Mouse (Mus musculus): ENCODE data around the gene Dus4l. TPM values are rescaled to one million over a fixed set of nuclear protein-coding genes. Genes with fewer than 3 reads are reported as not detected.

Dus4l gene
- polyA plus RNA-seq, 1 experiment, result not detected

DNA sequence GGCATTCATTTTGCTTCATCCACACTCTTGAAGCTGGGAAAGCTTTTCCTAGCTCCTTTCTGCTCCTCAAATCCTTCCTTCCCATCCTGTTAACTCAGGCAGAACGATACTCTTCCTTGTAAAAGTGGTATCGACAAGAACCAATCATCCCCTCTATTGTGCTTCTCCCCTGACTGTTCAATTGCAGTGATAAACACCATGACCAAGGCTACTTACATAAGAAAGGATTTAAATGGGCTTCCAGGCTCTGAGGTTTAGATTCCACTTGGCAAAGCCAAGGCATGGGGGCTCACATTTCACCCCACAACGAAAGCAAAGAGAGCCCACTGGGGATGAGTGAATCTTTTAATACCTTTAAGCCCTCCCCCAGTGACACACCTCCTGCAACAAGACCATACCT is 46.5 kb downstream of the Dus4l start:
- Histone ChIP-seq H3K4me1 (ENCODE audit: control insufficient read depth, insufficient read depth, low read length) (no peaks in the 10 kb centered on the region), H3K27ac (ENCODE audit: insufficient read depth, low read depth, low read length) (no peak overlapping the region), H3K4me3 (ENCODE audit: insufficient read depth, low read depth, low read length) (no peak overlapping the region)
- WGBS, result 55% methylated on average over 3 of the region's 3 CpGs
- no peak for TF ChIP-seq CTCF (IDR thresholded peaks at IDR 0.05; ENCODE audit: insufficient read depth, low read depth, low read length)
- no peak for TF ChIP-seq POLR2A (IDR thresholded peaks at IDR 0.05; ENCODE audit: insufficient read depth, low read depth, low read length)

DNA sequence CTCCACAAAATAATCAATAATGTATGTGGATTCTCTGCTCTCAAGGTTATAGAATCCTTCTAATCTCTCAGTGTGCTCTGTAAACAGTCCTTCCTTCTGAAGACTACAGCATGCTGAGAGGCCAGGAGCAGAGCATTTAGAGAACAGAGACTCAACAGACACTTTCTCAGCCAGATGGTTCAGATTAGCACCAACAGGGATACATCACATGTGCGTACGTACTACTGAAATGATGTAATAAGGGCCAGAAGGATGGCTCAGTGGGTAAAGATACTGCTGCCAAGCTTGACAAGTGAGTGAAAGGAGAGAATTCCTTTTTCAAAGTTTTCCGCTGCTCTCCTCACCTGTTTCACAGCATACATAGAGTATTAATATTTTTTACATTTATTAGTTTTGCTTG is 49.7 kb downstream of the Dus4l start:
- no peak overlapping the region for H3K4me3 ChIP-seq (ENCODE audit: insufficient read depth, low read depth, low read length)
- no peaks in the 10 kb centered on the region for H3K4me1 ChIP-seq (ENCODE audit: control insufficient read depth, insufficient read depth, low read length)
- no peak overlapping the region for H3K27ac ChIP-seq (ENCODE audit: insufficient read depth, low read depth, low read length)
- TF ChIP-seq POLR2A (IDR thresholded peaks at IDR 0.05; ENCODE audit: insufficient read depth, low read depth, low read length), result no peak
- TF ChIP-seq CTCF (IDR thresholded peaks at IDR 0.05; ENCODE audit: insufficient read depth, low read depth, low read length), result no peak
- WGBS, result 94% methylated on average over 3 of the region's 3 CpGs

GRCm38 (mm10) chr12:31603586-31603985 is 51.0 kb downstream of the Dus4l start:
- WGBS, result 88% methylated on average over 6 of the region's 6 CpGs
- no peaks in the 10 kb centered on the region for H3K4me1 ChIP-seq (ENCODE audit: control insufficient read depth, insufficient read depth, low read length)
- H3K27ac ChIP-seq (ENCODE audit: insufficient read depth, low read depth, low read length), result no peak overlapping the region
- no peak overlapping the region for H3K4me3 ChIP-seq (ENCODE audit: insufficient read depth, low read depth, low read length)
- TF ChIP-seq POLR2A (IDR thresholded peaks at IDR 0.05; ENCODE audit: insufficient read depth, low read depth, low read length) (no peak), CTCF (IDR thresholded peaks at IDR 0.05; ENCODE audit: insufficient read depth, low read depth, low read length) (no peak)

DNA sequence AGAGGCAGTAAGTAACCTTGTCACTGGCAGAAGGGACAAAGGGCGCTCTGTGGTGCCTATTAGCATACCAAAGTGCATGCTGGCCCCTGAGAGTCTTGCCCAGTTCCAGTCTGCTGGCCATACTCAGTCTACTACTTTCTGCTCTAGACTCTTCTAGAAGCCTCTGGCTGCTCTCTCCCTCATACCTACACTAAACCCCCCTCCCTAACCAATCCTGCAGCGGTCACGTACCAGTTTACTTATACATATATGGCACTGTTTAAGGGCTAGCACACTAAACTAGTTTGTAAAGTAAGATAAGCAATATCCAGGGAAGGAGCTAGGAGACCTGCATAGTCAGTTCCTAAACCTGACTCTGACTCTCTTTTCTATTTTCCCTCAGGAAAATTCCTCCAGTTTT is 60.3 kb downstream of the Dus4l start:
- no peak for TF ChIP-seq POLR2A (IDR thresholded peaks at IDR 0.05; ENCODE audit: insufficient read depth, low read depth, low read length)
- TF ChIP-seq CTCF (IDR thresholded peaks at IDR 0.05; ENCODE audit: insufficient read depth, low read depth, low read length), result no peak
- H3K4me1 ChIP-seq (ENCODE audit: control insufficient read depth, insufficient read depth, low read length), result no peaks in the 10 kb centered on the region
- 93% methylated on average over 3 of the region's 3 CpGs for WGBS
- H3K27ac ChIP-seq (ENCODE audit: insufficient read depth, low read depth, low read length), result no peak overlapping the region
- no peak overlapping the region for H3K4me3 ChIP-seq (ENCODE audit: insufficient read depth, low read depth, low read length)

GRCm38 (mm10) chr12:31592011-31592410 is 62.6 kb downstream of the Dus4l start:
- H3K4me3 ChIP-seq (ENCODE audit: insufficient read depth, low read depth, low read length), result no peak overlapping the region
- WGBS, result 48% methylated on average over 3 of the region's 3 CpGs
- TF ChIP-seq CTCF (IDR thresholded peaks at IDR 0.05; ENCODE audit: insufficient read depth, low read depth, low read length) (no peak), POLR2A (IDR thresholded peaks at IDR 0.05; ENCODE audit: insufficient read depth, low read depth, low read length) (no peak)
- no peaks in the 10 kb centered on the region for H3K4me1 ChIP-seq (ENCODE audit: control insufficient read depth, insufficient read depth, low read length)
- no peak overlapping the region for H3K27ac ChIP-seq (ENCODE audit: insufficient read depth, low read depth, low read length)

Other genes with a start within 250 kb of the Dus4l start
- not detected in 2 replicates for gene Cbll1, start 155.2 kb downstream of the Dus4l start, polyA plus RNA-seq (2012; ENCODE audit: insufficient read depth, insufficient read length, low replicate concordance, missing spikeins)
- gene Slc26a4, start 94.9 kb downstream of the Dus4l start, polyA plus RNA-seq (2012; ENCODE audit: insufficient read depth, insufficient read length, low replicate concordance, missing spikeins), result not detected in 2 replicates
- not detected in 2 replicates for gene Bcap29, start 20.2 kb downstream of the Dus4l start, polyA plus RNA-seq (2012; ENCODE audit: insufficient read depth, insufficient read length, low replicate concordance, missing spikeins)
- gene Cog5, start within 50 bp of the Dus4l start, polyA plus RNA-seq (2012; ENCODE audit: insufficient read depth, insufficient read length, low replicate concordance, missing spikeins), result not detected in 2 replicates
- gene Gpr22, start 59.1 kb upstream of the Dus4l start, polyA plus RNA-seq (2012; ENCODE audit: insufficient read depth, insufficient read length, low replicate concordance, missing spikeins), result not detected in 2 replicates